ENCODE assay signal across 8 mouse cellular contexts in the genomic region with DNA sequence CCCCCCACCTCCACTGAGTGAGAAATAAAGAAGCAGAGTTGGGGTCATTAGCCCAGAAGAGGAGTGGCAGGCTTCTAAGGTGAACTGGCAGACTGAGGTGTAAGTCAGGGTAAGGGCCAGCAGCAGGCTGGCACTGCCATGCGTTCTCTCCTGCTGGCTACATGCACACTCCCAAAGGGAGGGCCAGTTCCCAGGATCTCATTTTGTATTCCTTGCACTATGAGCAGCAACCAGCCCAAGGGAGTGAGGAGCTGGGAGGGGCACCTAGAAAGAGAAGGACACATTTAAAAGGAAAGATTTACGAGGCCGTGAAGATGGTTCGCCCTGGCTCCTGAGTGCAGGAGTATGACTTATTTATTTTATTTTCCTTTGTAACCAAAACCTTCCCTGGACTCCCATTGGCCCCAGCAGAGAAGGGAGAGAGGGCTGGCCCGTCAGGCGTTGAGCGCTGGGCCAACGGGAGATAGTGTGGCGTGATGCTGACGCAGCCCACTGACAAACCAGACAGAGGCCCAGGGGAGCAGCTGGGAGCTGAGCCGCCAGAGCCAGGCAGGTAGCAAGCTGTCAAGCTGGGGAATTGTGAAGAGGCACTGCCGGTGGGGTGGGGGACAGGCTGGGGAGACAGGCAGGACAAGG.
DNase-seq lines count a peak whose midpoint lies in the region; ATAC-seq and TF ChIP-seq lines count a peak whose summit lies in the region.
"Had no signal": no experiment of that assay in that cellular context is flagged by ENCODE, and none has a peak within 500 bp of the region (broad histone marks: within the 10 kb centered on the region; RNA-seq: fewer than 3 reads in every experiment).

No protein-coding gene starts in this region.

- no peak for DNase-seq in kidney, adult 11 months
- DNase-seq in brain, embryonic 14.5 days (ENCODE audit: low read depth) = peak; percentile 52
- no peak for DNase-seq in embryonic facial prominence, embryonic 14.5 days (ENCODE audit: low spot score)
- no peak for DNase-seq in natural killer cell, adult 2 months (ENCODE audit: low spot score in 2 of 2)
- no peak for DNase-seq in ovary, postnatal 10 days (ENCODE audit: low spot score)

- H3K9ac ChIP-seq in kidney, embryonic 15.5 days = no peak overlapping the region
- no peak overlapping the region for H3K9ac ChIP-seq in embryonic facial prominence, embryonic 14.5 days (ENCODE audit: low read depth, low read length)
- no peak overlapping the region for H3K9ac ChIP-seq in limb, embryonic 13.5 days
- H3K9ac ChIP-seq: midbrain, embryonic 12.5 days had no signal

- H3K4me3 ChIP-seq in kidney, embryonic 15.5 days (replicated peaks) = peak overlapping the region; percentile 11
- H3K4me3 ChIP-seq in embryonic facial prominence, embryonic 14.5 days (ENCODE audit: low read depth, low read length) = no peak overlapping the region
- H3K4me3 ChIP-seq in limb, embryonic 13.5 days = no peak overlapping the region
- H3K4me3 ChIP-seq: midbrain, embryonic 12.5 days had no signal

- no peak for TF ChIP-seq CTCF in brain, embryonic 14.5 days (IDR thresholded peaks at IDR 0.05; ENCODE audit: borderline replicate concordance, extremely low read depth, insufficient read depth, insufficient read length)

- no peaks in the 10 kb centered on the region for H3K9me3 ChIP-seq in kidney, embryonic 15.5 days (replicated peaks)
- no peaks in the 10 kb centered on the region for H3K9me3 ChIP-seq in embryonic facial prominence, embryonic 14.5 days (ENCODE audit: control insufficient read depth, low read length)
- no peaks in the 10 kb centered on the region for H3K9me3 ChIP-seq in limb, embryonic 13.5 days
- H3K9me3 ChIP-seq: midbrain, embryonic 12.5 days had no signal

- H3K4me2 ChIP-seq in kidney, embryonic 15.5 days = peak overlapping the region; percentile 49
- no peak overlapping the region for H3K4me2 ChIP-seq in embryonic facial prominence, embryonic 14.5 days (ENCODE audit: low read depth, low read length)
- peak overlapping the region; percentile 27; the same call in 1 of the 2 replicates for H3K4me2 ChIP-seq in limb, embryonic 13.5 days (replicated peaks)
- H3K4me2 ChIP-seq: midbrain, embryonic 12.5 days had no signal

- 19% methylated on average over 12 of the region's 12 CpGs for WGBS in kidney, embryonic 15.5 days
- 48% methylated on average over 12 of the region's 12 CpGs for WGBS in embryonic facial prominence, embryonic 14.5 days
- WGBS in limb, embryonic 13.5 days = 36% methylated on average over 12 of the region's 12 CpGs

- peak; percentile 94 for ATAC-seq in kidney, embryonic 15.5 days (replicated peaks; ENCODE audit: low FRiP score)
- peak; percentile 72; the same call in 1 of the 2 replicates for ATAC-seq in embryonic facial prominence, embryonic 14.5 days (ENCODE audit: low read depth)
- peak; percentile 19; the same call in 1 of the 2 replicates for ATAC-seq in limb, embryonic 13.5 days (ENCODE audit: low FRiP score, low read depth)

- peaks cover 15% of the 10 kb centered on the region for H3K4me1 ChIP-seq in kidney, embryonic 15.5 days
- no peaks in the 10 kb centered on the region for H3K4me1 ChIP-seq in embryonic facial prominence, embryonic 14.5 days (ENCODE audit: control insufficient read depth, insufficient read depth, low read length)
- 0 out of 2 replicates have a peak, but pooled peaks cover 10% of the 10 kb centered on the region for H3K4me1 ChIP-seq in limb, embryonic 13.5 days
- H3K4me1 ChIP-seq: midbrain, embryonic 12.5 days had no signal

- no peak for TF ChIP-seq POLR2A in brain, embryonic 14.5 days (IDR thresholded peaks at IDR 0.05; ENCODE audit: borderline replicate concordance, extremely low read depth, insufficient read depth, insufficient read length, poor library complexity, severe bottlenecking)

- H3K27ac ChIP-seq in kidney, embryonic 15.5 days = 0 out of 2 replicates have a peak overlapping the region, but pooled peaks have one; percentile 2
- H3K27ac ChIP-seq in embryonic facial prominence, embryonic 14.5 days (replicated peaks; ENCODE audit: low read depth, low read length) = no peak overlapping the region
- H3K27ac ChIP-seq in limb, embryonic 13.5 days = no peak overlapping the region
- H3K27ac ChIP-seq: midbrain, embryonic 12.5 days had no signal

- H3K36me3 ChIP-seq in kidney, embryonic 15.5 days = no peaks in the 10 kb centered on the region
- H3K36me3 ChIP-seq in embryonic facial prominence, embryonic 14.5 days (ENCODE audit: control insufficient read depth, insufficient read depth, low read length) = no peaks in the 10 kb centered on the region
- H3K36me3 ChIP-seq in limb, embryonic 13.5 days = no peaks in the 10 kb centered on the region
- H3K36me3 ChIP-seq: midbrain, embryonic 12.5 days had no signal

- no peaks in the 10 kb centered on the region for H3K27me3 ChIP-seq in kidney, embryonic 15.5 days
- H3K27me3 ChIP-seq in embryonic facial prominence, embryonic 14.5 days (replicated peaks; ENCODE audit: control insufficient read depth, insufficient read depth, low read length) = no peaks in the 10 kb centered on the region
- H3K27me3 ChIP-seq in limb, embryonic 13.5 days = no peaks in the 10 kb centered on the region
- H3K27me3 ChIP-seq: midbrain, embryonic 12.5 days had no signal

Comparison
In these comparisons a context has a peak if more than half of its experiments do, and no peak if none do; other contexts are left out.
1. ATAC-seq: peak in every context shown above with its lines; median percentile 94 in kidney, embryonic 15.5 days; 72 in embryonic facial prominence, embryonic 14.5 days; 19 in limb, embryonic 13.5 days.